Mouse (Mus musculus) kidney, postnatal 10 days (tissue): ENCODE results near the gene Tbc1d23.

Experiments used
- DNase-seq: peaks from one replicate; pipeline ENCODE4 v3.0.0; 2021; ENCODE audit warnings: mixed read lengths

The Tbc1d23 gene

GRCm38 (mm10) chr16:57159835-57160234 is 71.5 kb downstream of the Tbc1d23 start:
- DNase-seq: no peak

- DNase-seq: no peak
These were observed 73.6 kb downstream of the Tbc1d23 start for GRCm38 (mm10) chr16:57157728-57158127.

- no peak for DNase-seq
These were observed 74.2 kb downstream of the Tbc1d23 start for GRCm38 (mm10) chr16:57157076-57157475.

GRCm38 (mm10) chr16:57155899-57156298 is 75.4 kb downstream of the Tbc1d23 start:
- no peak for DNase-seq

GRCm38 (mm10) chr16:57151437-57151836 is 79.9 kb downstream of the Tbc1d23 start:
- DNase-seq: no peak

- no peak for DNase-seq
These were observed 86.6 kb downstream of the Tbc1d23 start for GRCm38 (mm10) chr16:57144741-57145140.

GRCm38 (mm10) chr16:57133611-57134010 is 97.7 kb downstream of the Tbc1d23 start:
- DNase-seq: no peak

- no peak for DNase-seq
These were observed 99.0 kb downstream of the Tbc1d23 start for GRCm38 (mm10) chr16:57132326-57132725.

GRCm38 (mm10) chr16:57131544-57131943 is 99.8 kb downstream of the Tbc1d23 start:
- no peak for DNase-seq

GRCm38 (mm10) chr16:57130752-57131400 is 100.4 kb downstream of the Tbc1d23 start:
- no peak for DNase-seq

GRCm38 (mm10) chr16:57127825-57128224 is 103.5 kb downstream of the Tbc1d23 start:
- DNase-seq: no peak

- no peak for DNase-seq
These were observed 105.0 kb downstream of the Tbc1d23 start for GRCm38 (mm10) chr16:57126268-57126667.

- DNase-seq: no peak
These were observed 108.4 kb downstream of the Tbc1d23 start for GRCm38 (mm10) chr16:57122682-57123445.

- DNase-seq: peak; percentile 55
These were observed 109.4 kb downstream of the Tbc1d23 start for GRCm38 (mm10) chr16:57121816-57122415.

- DNase-seq: peak; percentile 96
These were observed 110.1 kb downstream of the Tbc1d23 start, which contains the start of gene Tomm70a for GRCm38 (mm10) chr16:57120913-57121815. Gene Tomm70a, plus strand, starts transcription at chr16:57121703.
